In the genomic region with DNA sequence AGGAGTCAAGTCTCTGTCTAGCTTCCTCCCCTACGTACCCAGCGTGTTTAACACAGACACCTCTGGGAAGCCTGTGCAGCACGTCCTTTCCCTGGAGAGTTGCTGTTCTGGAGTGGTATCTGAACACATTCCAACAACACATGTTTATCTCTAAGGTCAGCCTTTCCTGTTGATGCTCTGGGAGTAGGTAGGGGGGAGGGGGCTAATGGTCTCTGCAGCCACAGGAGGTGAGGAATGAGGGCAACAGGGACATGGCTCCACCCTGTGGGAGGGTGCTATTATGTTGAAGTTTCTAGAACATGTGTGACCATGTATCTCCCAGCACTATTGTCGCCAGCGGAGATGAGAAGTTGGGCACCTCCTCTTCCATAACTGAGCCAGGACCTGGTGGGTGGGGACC, we compare ENCODE assay signal across 1 mouse cellular context.
A peak's percentile ranks its signal among the peaks of the same experiment; 100 is the strongest.
TF ChIP-seq lines count a peak whose summit lies in the region.

No protein-coding gene starts in this region.

TF ChIP-seq in MEL, 35 proteins besides CTCF, POLR2A, EP300 and RAD21 (continued from another document):
- TF ChIP-seq KAT2A (conservative IDR thresholded peaks at IDR 0.05; ENCODE audit: low read depth, low read length) (no peak), POLR2AphosphoS5 (IDR thresholded peaks at IDR 0.05; ENCODE audit: borderline replicate concordance, low read depth, low read length) (no peak), E2F4 (IDR thresholded peaks at IDR 0.05; ENCODE audit: borderline replicate concordance, low read depth, low read length) (no peak), NELFE (IDR thresholded peaks at IDR 0.05; ENCODE audit: low read depth, low read length) (no peak), TCF12 (IDR thresholded peaks at IDR 0.05; ENCODE audit: low read depth, low read length) (peak; percentile 61; the same call in 1 of the 2 replicates), MEF2A (IDR thresholded peaks at IDR 0.05; ENCODE audit: extremely low read depth, insufficient replicate concordance, low read depth, low read length, poor library complexity, severe bottlenecking) (no peak), MAFK (IDR thresholded peaks at IDR 0.05; ENCODE audit: borderline replicate concordance, low read depth, low read length) (no peak), GATA1 (IDR thresholded peaks at IDR 0.05; ENCODE audit: low read depth, low read length) (peak; percentile 34; the same call in 1 of the 2 replicates), TAL1 (IDR thresholded peaks at IDR 0.05; ENCODE audit: low read length) (peak; percentile 75), MAX (IDR thresholded peaks at IDR 0.05; ENCODE audit: low read length) (no peak; the same call in 1 of the 2 replicates), SIN3A (IDR thresholded peaks at IDR 0.05; ENCODE audit: low read length) (peak; percentile 54), CHD2 (IDR thresholded peaks at IDR 0.05; ENCODE audit: low read length) (no peak), ETS1 (IDR thresholded peaks at IDR 0.05; ENCODE audit: low read depth, low read length) (peak; percentile 64), BHLHE40 (IDR thresholded peaks at IDR 0.05; ENCODE audit: borderline replicate concordance, low read depth, low read length) (no peak), NRF1 (IDR thresholded peaks at IDR 0.05; ENCODE audit: insufficient read depth, low read depth, low read length, poor library complexity, severe bottlenecking) (no peak), SMC3 (IDR thresholded peaks at IDR 0.05; ENCODE audit: low read depth, low read length) (no peak), ZKSCAN1 (IDR thresholded peaks at IDR 0.05; ENCODE audit: low read depth, low read length) (no peak), JUND (IDR thresholded peaks at IDR 0.05; ENCODE audit: low read depth, low read length) (no peak), MYC (IDR thresholded peaks at IDR 0.05; ENCODE audit: low read depth, low read length) (no peak)
